Mouse (Mus musculus): ENCODE data around the gene Hand1. TPM values are rescaled to one million over a fixed set of nuclear protein-coding genes. Genes with fewer than 3 reads are reported as not detected.

Hand1 gene
- total and polyA plus RNA-seq, 2 experiments from 2014 or later = 2.7 TPM; not detected in 1

DNA sequence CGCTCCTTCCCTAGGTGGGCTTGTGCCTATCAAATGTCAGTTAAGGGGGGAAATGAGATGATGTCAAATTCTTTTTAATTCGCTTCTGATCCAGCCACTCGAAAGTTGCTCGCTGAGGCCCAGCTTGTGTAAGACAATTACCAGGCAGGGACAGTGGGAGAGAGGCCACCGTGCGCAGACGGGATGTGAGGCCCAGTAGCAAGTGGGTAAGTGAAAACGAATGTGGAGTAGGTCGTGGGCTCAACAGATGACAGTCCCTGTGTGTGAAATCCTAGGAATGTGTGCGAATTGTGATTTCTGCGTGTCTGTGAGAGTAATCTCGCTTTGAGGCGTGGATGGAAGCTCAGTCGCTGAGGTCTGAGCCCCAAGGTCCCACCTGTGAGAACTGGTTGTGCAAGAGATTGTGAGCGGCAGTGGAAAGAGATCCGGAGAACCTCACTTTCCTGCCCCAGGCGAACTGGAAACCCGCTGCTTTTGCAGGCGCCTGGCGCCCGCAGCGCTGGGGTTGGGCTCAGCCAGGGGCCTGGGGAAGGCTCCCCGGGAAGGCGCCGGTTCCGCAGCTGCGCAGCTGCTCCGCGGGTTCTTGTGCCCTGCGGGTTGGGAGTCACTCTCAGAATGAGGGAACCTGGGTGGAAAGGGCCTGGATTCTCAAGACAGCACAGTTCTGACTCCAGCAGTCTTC, 819 bp upstream of the Hand1 start:
- H3K4me3 ChIP-seq (ENCODE audit: low read depth, low read length) = peak overlapping the region; percentile 1; the same call in 1 of the 2 replicates
- 18% methylated on average over 30 of the region's 30 CpGs for WGBS
- H3K36me3 ChIP-seq (replicated peaks; ENCODE audit: control insufficient read depth, insufficient read depth, low read length) = no peaks in the 10 kb centered on the region
- peaks cover 97% of the 10 kb centered on the region for H3K27me3 ChIP-seq (ENCODE audit: control insufficient read depth, insufficient read depth, low read length)
- TF ChIP-seq CTCF (IDR thresholded peaks at IDR 0.05; ENCODE audit: low read depth) = no peak
- no peak for TF ChIP-seq EP300 (IDR thresholded peaks at IDR 0.05; ENCODE audit: low read depth)
- peak overlapping the region; percentile 26 for H3K4me2 ChIP-seq (ENCODE audit: low read depth, low read length)
- no peak overlapping the region for H3K27ac ChIP-seq (ENCODE audit: low read depth)
- H3K9me3 ChIP-seq (replicated peaks; ENCODE audit: control insufficient read depth, low read length) = no peaks in the 10 kb centered on the region
- H3K4me1 ChIP-seq (ENCODE audit: control insufficient read depth, insufficient read depth) = peaks cover 8% of the 10 kb centered on the region; the same call in 1 of the 2 replicates
- ATAC-seq (ENCODE audit: insufficient read depth, low read depth) (no peak), DNase-seq (ENCODE audit: low spot score) (no peak)
- H3K9ac ChIP-seq (replicated peaks; ENCODE audit: low read depth, low read length) = no peak overlapping the region

DNA sequence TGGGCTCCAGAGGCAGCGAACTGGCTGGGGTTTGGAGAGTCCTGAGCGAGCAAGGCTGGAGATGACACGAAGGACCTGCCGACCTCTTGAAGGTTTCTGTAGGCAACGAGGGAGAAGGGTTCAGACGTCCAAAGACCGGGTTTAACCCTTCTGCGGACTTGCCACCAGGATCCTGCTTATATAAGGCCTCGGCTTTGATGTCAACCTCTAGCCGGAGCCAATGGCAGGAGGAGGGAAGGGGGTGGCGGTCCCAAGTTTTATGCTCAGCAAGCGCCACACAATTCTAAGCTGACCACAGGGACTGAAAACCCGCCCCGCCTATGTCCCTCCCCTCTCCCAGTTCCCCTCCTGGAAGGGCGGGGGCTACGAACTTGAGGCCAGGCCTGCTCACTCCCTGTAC, 757 bp downstream of the Hand1 start:
- peak; percentile 40; the same call in 1 of the 2 replicates for ATAC-seq (ENCODE audit: insufficient read depth, low read depth)

DNA sequence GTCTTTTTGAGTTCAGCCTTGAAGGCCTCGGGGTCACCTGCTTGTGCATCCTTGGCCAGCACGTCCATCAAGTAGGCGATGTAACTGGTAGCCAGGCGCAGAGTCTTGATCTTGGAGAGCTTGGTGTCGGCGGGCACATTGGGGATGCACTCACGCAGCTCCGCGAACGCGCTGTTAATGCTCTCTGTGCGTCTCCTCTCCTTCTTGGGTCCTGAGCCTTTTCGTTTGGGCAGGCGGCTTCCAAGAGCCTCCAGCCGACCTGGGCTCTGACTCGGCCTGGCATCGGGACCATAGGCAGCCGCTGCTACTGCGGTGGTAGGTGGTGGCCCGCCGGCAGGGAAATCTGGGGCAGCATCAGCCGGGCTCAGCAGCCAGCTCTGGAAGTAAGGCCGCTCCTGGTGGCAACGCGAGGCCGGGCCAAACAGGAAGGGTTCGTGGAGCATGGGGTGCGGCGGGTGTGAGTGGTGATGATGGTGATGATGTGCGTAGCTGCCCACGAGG, 1.3 kb downstream of the Hand1 start:
- H3K9ac ChIP-seq (replicated peaks; ENCODE audit: low read depth, low read length) = 0 out of 2 replicates have a peak overlapping the region, but pooled peaks have one; percentile 35
- H3K4me2 ChIP-seq (ENCODE audit: low read depth, low read length) = peak overlapping the region; percentile 48
- H3K9me3 ChIP-seq (replicated peaks; ENCODE audit: control insufficient read depth, low read length) = no peaks in the 10 kb centered on the region
- ATAC-seq (ENCODE audit: insufficient read depth, low read depth) (no peak), DNase-seq (ENCODE audit: low spot score) (no peak)
- H3K27ac ChIP-seq (ENCODE audit: low read depth) = peak overlapping the region; percentile 50; the same call in 1 of the 2 replicates
- TF ChIP-seq CTCF (IDR thresholded peaks at IDR 0.05; ENCODE audit: low read depth) = no peak
- H3K27me3 ChIP-seq (ENCODE audit: control insufficient read depth, insufficient read depth, low read length) = peaks cover 89% of the 10 kb centered on the region
- peak overlapping the region; percentile 37 for H3K4me3 ChIP-seq (ENCODE audit: low read depth, low read length)
- H3K4me1 ChIP-seq (ENCODE audit: control insufficient read depth, insufficient read depth) = peaks cover 14% of the 10 kb centered on the region
- H3K36me3 ChIP-seq (replicated peaks; ENCODE audit: control insufficient read depth, insufficient read depth, low read length) = no peaks in the 10 kb centered on the region
- 15% methylated on average over 31 of the region's 31 CpGs for WGBS

More for the DNA sequence above, 757 bp downstream of the Hand1 start:
- no peaks in the 10 kb centered on the region for H3K9me3 ChIP-seq (replicated peaks; ENCODE audit: control insufficient read depth, low read length)
- H3K36me3 ChIP-seq (replicated peaks; ENCODE audit: control insufficient read depth, insufficient read depth, low read length) = no peaks in the 10 kb centered on the region
- peaks cover 14% of the 10 kb centered on the region for H3K4me1 ChIP-seq (ENCODE audit: control insufficient read depth, insufficient read depth)
- peak overlapping the region; percentile 37 for H3K4me3 ChIP-seq (ENCODE audit: low read depth, low read length)
- no peak for DNase-seq (ENCODE audit: low spot score)
- no peak overlapping the region for H3K9ac ChIP-seq (replicated peaks; ENCODE audit: low read depth, low read length)
- 34% methylated on average over 16 of the region's 16 CpGs for WGBS
- H3K27me3 ChIP-seq (ENCODE audit: control insufficient read depth, insufficient read depth, low read length) = peaks cover 94% of the 10 kb centered on the region
- TF ChIP-seq EP300 (IDR thresholded peaks at IDR 0.05; ENCODE audit: low read depth) (no peak), CTCF (IDR thresholded peaks at IDR 0.05; ENCODE audit: low read depth) (no peak)
- peak overlapping the region; percentile 50; the same call in 1 of the 2 replicates for H3K27ac ChIP-seq (ENCODE audit: low read depth)
- H3K4me2 ChIP-seq (ENCODE audit: low read depth, low read length) = peak overlapping the region; percentile 48

DNA sequence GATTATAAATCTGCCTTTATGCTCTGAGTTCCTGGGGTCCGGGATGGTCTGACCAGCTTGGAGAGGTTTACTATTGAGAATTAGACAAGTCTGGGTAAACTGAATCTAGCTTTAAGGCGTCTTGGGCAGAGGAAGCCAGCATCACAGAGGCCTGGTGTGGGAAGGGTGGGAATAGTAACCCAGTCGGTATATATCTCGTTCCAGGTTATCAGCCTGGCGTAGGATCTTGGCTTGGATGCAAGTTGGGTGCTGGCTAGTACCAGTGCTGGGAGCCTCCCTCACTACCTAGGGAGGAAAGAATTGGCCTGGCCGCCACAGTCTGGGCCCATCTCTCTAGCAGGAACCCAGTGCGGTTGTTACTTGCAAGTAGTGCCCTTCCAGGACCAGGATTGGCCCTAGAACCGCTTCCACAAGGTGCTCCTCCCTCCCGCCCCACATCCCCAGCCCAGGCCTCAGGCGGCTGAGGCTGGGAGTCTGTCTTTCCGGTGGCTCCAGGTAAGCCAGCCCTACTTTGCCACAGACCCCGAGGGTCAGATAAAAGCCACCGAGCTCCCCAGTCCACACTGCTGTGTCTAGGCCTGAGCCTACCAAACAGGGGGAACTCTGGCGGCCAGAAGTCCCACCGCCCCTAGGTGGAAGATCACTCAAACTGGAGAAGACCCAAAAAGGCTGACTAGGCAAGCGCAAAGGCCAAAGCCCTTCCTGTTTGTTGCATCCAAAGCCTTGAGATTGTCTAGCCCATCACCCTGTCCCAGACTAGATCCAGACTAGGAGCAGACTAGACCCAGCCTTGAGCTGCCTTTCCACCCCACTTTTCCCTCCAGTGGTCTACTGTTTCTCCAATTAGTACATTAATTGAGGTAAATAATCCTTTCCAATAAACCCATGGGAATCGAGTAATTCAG, 2.5 kb downstream of the Hand1 start:
- peak overlapping the region; percentile 37 for H3K4me3 ChIP-seq (ENCODE audit: low read depth, low read length)
- no peaks in the 10 kb centered on the region for H3K36me3 ChIP-seq (replicated peaks; ENCODE audit: control insufficient read depth, insufficient read depth, low read length)
- H3K4me2 ChIP-seq (ENCODE audit: low read depth, low read length) = peak overlapping the region; percentile 48
- DNase-seq (ENCODE audit: low spot score) (no peak), ATAC-seq (ENCODE audit: insufficient read depth, low read depth) (no peak)
- H3K9me3 ChIP-seq (replicated peaks; ENCODE audit: control insufficient read depth, low read length) = no peaks in the 10 kb centered on the region
- peaks cover 14% of the 10 kb centered on the region for H3K4me1 ChIP-seq (ENCODE audit: control insufficient read depth, insufficient read depth)
- peaks cover 85% of the 10 kb centered on the region for H3K27me3 ChIP-seq (ENCODE audit: control insufficient read depth, insufficient read depth, low read length)
- H3K27ac ChIP-seq (ENCODE audit: low read depth) = peak overlapping the region; percentile 16; the same call in 1 of the 2 replicates
- 49% methylated on average over 16 of the region's 17 CpGs for WGBS
- no peak for TF ChIP-seq EP300 (IDR thresholded peaks at IDR 0.05; ENCODE audit: low read depth)
- no peak for TF ChIP-seq CTCF (IDR thresholded peaks at IDR 0.05; ENCODE audit: low read depth)
- no peak overlapping the region for H3K9ac ChIP-seq (replicated peaks; ENCODE audit: low read depth, low read length)
